Mouse (Mus musculus) urinary bladder, postnatal 4 days (tissue): ENCODE measurements around the gene St6gal2.

Source experiments
- DNase-seq, 2 experiments: peaks; one replicate each; pipeline ENCODE4 v3.0.0; 2021 to 2022; ENCODE audit warnings: low spot score in 2 of 2

The St6gal2 gene

GRCm38 (mm10) chr17:55445250-55446184 is at the start of gene St6gal2:
St6gal2 (plus strand) TSS chr17:55445382.
- no peak for DNase-seq

DNA sequence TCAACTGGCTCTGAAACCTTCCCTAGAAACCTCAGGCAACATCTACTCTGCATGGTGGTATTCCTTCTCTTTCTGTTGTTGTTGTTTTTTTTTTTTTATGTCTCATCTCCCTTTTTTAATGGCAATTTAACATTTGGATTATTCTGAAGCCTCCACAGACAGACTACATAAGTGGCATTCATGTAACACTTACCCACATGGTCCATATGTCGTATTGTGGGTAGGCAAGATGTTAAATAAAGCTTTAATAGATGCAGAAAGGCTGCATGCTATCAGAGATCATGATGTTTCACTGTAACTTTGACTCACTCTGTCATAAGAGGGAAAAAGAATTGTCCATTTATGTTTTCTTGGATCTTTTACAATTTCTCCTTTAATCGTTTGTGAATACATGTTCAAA is 39.1 kb upstream of the St6gal2 start:
- no peak for DNase-seq

- no peak for DNase-seq
Observed at GRCm38 (mm10) chr17:55416519-55416918, 28.7 kb upstream of the St6gal2 start.

DNA sequence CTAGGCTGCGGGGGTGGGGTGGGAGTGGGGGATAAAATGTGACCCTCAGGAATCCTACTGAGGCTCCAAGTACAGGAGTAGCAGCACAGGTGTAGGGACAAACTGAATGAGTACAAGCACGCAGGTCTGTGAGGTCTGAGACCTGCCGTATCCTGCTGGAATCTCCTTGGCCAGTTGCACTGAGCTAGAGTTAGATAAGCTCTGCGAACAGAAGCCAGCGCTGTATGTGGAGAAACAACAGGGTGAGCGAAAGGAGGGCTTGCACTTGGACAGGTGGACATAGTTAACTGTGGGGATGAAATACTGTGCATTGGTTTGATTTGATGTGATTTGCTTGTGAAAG is 974 bp downstream of the St6gal2 start:
- no peak for DNase-seq

- DNase-seq = no peak
Observed at GRCm38 (mm10) chr17:55446698-55447097, 1.5 kb downstream of the St6gal2 start.

GRCm38 (mm10) chr17:55450943-55451342 is 5.8 kb downstream of the St6gal2 start:
- DNase-seq = no peak

- no peak for DNase-seq
Observed at GRCm38 (mm10) chr17:55454487-55454886, 9.3 kb downstream of the St6gal2 start.

- DNase-seq = no peak
Observed at GRCm38 (mm10) chr17:55460187-55460586, 15.0 kb downstream of the St6gal2 start.

- no peak for DNase-seq
Observed at GRCm38 (mm10) chr17:55467579-55467978, 22.4 kb downstream of the St6gal2 start.

DNA sequence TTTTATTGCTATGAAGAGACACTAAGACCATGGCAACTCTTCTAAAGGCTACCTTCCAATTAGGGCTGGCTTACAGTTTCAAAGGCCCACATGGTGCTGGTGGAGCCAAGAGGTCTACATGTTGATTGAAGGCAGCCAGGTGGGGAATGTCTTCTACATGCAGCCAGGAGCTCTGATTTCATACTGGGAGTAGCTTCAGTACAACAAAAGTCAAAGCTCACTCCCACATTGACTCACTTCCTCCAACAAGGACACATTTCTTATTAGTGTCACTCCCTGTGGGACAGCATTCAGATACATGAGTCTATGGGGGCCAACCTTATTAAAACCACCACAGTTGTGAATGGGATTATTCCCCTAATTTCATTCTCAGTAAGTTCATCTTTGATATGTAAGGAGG is 23.8 kb downstream of the St6gal2 start:
- DNase-seq = no peak

- DNase-seq = no peak
Observed at GRCm38 (mm10) chr17:55475974-55476373, 30.8 kb downstream of the St6gal2 start.

DNA sequence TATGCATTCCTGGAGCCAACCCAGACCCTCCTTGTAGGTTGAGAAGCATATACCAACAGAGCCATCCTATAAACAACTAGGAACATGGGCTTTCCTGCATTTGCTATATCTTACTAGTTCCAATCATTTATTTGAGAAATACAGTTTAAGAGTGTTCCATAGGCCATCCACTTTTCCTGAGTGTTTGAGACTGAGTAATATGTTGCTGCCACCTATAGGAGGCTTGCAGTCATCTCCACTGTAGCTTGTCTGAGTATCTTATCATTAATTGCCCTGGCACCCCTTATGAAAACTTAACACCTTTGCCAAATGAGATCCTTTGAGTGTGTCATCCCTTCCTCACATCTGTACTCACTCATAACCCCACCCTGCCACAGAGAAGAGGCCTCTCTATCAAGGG is 32.2 kb downstream of the St6gal2 start:
- no peak for DNase-seq

DNA sequence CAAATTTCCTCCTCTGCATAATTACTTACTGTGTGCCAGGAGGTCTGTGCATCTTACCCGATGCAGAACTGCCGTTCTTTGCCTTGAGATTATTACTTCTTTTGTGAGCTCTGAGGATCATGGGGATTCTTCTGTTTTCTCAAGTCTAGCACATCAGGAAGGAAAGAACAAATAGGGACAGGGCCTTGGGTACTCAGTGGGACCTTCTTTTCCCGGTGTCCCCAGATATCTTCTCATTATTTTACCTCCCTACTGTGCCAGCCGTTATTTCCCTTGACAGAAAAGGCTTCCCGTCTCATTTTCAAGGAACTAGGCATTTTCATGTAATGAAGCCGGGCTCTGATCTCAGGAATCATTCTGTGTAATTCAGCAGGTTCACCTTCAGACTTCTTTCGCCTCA is 34.2 kb downstream of the St6gal2 start:
- no peak for DNase-seq

DNA sequence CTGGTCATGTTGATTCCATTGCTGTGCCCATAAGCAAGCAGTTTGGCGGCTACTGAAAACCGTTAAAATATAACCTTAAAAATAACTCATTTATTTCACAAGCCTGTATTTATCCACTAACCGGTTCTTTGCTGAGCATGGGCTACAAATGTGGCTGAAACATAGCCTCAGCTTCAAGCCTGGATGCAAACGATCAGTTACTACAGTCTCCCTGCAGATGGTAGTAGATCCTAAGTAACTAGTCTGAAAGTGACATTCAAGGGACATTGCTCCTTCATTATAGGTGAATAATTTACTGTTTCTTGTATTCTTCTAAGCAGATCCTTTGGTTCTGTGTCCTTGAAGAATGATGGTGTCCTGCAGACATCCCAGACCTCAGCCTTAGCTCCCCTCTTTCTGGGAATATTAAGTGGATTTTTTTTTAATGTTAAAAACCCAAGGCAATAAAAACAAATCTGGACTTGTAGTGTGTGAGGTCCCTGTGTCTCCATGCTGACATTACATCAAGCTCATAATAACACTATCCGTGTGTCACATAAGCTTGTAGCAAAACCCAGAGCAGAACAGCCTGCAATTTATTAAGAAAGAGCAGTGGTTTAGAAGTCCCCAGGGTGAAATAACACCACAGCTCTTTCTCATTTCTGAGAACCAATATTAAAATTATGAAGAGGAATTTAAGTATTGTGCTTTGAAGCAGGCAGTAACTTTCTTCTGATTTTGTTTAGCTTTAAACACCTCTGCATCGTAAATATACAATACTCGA is 39.1 kb downstream of the St6gal2 start:
- no peak for DNase-seq

- no peak for DNase-seq
Observed at GRCm38 (mm10) chr17:55531872-55532271, 86.7 kb downstream of the St6gal2 start.

DNA sequence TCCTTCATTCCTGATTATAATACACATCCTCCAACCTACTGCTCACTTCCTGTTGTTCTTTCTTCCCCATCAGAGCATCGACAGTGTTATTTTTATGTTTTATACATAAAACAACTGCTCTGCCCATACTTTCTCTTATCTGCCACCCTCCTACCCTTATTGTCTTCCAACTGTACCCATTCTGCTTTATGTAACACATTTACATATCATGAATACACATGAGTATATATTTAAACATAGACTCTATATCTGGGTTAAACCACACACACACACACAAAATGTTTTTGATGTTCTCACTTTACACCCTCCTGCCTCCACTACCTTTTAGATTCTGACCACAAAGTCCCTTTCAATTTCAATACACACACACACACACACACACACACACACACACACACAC is 103.3 kb downstream of the St6gal2 start:
- no peak for DNase-seq

DNA sequence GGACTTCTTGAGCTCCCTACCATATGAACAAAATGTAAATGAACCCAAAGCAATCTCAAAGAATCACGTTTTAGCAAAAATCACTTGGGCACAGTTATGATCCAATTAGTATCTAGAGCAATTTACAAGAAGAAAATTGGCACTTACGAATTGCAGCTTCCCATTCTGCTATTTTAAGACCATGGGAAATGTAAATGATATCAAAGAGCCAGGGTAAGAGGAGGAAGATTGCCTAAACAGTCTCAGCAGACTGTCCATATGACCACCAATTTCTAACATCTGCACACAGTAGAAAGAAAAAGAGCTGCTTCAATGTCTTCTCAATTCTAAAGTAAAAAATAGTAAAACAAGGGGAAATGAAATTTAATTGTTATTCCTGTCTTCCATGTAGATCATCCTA is 116.6 kb downstream of the St6gal2 start:
- DNase-seq = no peak
